Mouse (Mus musculus) T-helper 1 cell (primary cell): ENCODE data around the gene Gm49373.

Source experiments
- in situ Hi-C: fragments of 300-600 bp; cut with MboI, MseI; formaldehyde crosslinking; loops from one replicate; pipeline ENCODE4 v1.15.1; 2025; ENCODE audit warnings: high pct_unique_total_duplicates

The Gm49373 gene

DNA sequence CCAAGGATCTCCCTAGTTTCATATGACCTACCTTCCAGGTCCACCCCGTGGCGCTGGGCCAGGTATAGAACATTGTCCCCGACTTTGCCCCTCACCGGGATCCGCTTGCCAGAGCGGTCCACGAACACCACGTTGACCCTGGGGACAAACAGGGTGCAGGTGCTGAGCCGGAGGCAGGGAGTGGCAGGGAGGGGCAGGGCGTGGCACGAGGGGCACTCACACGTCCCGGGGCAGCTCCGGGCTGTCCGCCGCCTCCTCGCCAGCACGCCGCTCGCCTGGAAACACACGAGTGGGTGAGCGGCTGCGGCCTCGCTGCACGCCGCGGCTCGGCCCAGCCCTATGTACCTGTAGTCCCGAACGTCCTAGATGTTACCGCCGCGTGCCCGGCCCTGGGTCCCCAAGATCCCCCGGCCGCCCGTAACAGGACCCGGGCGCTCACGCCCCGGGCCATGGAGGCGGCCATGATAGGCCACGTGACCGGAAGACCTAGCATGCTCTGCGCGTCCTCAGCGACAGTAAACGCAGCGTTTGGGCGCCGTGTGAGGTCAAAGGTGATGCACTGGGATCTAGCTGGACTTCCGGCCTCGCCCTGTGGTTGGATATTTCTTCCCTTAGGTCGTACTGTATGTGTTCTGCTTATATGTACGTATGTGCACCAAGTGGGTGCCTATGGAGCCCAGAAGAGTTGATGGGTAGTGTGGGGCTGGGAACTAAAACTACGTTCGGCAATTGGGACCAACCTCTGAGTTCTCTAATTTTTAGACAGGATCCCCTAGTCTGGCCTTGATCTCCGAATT is at the start of gene Gm49373, which contains the start of gene Fdx1l:
Gene Gm49373, minus strand, starts transcription at position 53 of the 797 bp plus-strand sequence.
Gene Fdx1l, minus strand, starts transcription at position 571 of the 797 bp plus-strand sequence.
- in situ Hi-C loops = no loop called here

DNA sequence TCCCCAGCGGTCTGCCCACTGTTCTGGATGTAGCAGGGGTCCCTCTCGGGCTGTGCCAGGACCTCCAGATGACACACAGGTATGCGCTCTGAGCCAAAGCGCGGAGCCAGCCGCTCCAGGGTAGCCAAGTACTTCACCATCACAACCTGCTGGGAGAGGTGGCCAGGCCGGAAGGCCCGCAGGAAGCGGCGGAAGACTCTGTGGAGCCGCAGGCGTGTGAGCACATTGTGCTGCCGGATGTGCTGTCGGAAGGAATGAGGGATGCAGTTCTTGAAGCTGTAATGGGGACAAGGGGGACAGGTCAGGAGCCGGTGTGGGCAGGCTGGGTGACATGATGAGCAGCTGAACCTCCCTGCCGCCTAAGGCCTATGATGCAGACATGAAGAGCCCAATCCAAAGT is 48.6 kb upstream of the Gm49373 start:
- in situ Hi-C loops = no loop called here

DNA sequence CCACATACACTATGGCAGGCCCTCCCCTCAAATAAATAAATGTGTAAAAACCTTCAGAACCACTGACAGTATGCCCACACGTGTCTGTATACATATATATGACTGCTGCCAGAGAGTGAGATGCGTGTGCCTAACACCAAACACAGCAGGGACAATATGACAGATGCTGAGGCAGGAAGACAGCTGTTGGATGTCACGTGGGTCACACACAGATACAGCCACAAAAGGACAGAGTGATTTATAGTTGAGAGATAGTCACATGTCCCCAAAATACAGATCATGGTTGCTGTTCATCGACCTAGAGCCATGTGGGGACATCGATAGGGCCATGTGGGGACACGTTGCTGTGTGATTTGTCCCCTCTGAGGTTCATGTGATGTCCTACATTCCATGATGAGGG is 44.2 kb upstream of the Gm49373 start:
- in situ Hi-C loops = no loop called here

DNA sequence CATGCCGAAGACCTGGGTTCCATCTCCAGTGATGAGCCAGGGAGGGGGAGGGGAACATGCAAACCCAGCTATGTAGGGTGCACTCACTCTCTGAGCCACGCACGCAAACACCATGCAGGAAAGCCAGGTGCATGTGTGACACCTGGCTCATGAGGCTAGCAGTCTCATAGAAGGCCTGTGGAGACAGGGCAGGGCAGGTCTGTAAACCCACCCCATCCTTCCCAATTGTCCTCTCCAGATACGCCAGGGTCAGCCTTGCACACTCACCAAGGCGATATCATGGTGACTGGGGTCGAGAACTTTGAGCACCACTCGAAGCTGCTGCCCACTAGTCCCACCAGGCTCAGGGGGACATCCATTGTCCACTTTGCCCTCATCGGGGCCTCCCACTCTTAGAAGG is 42.2 kb upstream of the Gm49373 start:
- in situ Hi-C loops = no loop called here

DNA sequence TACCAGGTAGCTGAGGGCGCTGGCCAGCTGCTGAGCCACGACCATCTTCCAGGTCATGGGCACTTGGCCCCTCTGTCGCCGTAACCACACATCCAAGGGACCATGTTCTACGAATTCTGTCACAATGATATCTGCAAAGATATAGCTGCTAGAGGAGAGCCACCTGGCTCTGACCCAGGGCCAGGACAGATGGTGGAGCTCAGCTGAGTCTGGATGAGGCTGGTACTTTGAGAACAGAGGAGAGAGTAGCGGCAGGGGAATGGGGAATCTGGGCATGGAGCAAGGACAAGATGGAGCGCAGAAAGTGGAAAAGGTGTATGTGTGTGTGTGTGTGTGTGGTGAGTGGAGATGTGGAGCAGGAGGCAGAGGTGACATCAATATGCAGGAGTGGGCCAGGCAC is 41.3 kb upstream of the Gm49373 start:
- in situ Hi-C loops = no loop called here

DNA sequence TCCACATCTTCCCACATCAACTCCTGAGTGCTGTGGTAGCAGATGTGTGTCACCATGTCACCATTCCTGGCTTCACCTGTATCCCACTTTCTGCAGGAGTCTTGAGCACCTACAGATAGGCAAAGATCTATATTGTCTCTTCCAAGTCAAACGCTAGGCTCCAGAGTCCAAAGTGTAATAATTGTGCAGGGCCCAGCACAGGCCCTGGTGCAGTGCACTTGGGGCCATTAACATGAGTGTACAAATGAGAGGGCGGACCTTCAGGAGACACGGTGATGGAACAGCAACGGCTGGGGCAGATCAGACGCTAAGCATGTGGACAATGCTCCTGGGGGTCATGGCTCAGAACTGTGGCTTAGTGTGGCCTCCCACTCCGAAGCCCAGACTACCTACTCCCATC is 40.9 kb upstream of the Gm49373 start:
- in situ Hi-C loops = no loop called here

DNA sequence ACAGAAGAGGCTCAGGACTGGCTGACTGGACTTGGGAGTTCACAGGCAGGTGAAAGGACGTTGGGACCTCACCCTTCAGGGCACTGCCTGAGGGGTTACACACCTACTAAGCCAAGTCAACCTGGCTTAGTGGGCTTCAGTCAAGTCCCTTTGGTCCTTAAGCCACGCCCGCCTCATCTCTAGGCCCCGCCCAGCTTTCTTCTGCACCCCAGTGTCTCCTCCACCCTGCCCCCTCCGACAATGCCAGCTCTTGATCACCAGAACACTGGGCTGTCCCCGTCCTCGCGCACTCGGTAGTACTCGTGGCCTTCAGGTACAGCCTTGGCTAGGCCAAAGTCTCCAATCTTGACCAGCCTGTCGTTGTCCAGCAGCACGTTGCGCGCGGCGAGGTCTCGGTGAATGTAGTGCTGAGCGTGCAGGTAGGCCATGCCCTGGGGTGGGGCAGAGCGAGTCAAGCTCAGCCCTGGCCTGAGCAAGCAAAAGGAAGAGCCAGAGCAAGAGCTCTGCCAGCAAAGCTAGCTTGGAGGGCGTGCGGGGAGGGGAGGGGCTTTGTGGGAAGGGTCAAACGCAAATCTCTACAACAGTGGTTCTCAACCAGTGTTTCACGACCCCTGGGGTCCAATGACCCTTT is 34.8 kb upstream of the Gm49373 start:
- in situ Hi-C loops = no loop called here

DNA sequence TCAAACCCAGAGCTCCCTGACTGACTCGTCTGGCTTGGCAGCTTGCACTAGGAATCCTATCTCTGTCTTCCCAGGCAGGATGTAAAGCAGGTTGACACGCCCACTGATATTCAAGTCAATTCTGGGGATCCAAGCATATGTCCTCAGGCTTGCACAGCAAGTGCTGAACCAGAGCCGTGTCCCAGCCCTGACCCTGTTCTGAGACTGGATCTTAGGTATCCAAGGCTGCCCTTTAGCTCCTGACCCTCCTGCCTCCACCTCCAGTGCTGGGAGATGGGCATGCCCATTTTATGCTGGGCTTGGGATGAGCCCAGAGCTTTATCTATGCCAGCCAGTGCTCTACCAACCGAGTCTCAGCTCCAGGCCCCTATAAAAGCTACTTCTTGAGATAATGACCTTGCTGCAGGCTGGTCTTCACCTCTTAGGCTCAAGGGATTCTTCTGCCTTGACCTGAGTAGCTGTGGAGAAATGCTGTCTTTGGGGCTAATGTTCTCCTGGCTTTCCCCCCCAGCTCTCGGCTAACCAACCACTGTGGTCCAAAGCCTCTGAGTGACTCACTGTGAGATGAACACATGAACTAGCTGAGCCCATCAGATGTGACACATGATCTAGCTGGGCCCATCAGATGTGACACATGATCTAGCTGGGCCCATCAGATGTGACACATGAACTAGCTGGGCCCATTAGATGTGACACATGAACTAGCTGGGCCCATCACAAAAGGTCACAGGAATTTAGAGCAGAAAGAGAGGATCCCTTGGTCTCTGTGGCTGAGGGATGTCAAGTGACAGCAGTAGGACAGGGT is 33.1 kb upstream of the Gm49373 start:
- in situ Hi-C loops = no loop called here

DNA sequence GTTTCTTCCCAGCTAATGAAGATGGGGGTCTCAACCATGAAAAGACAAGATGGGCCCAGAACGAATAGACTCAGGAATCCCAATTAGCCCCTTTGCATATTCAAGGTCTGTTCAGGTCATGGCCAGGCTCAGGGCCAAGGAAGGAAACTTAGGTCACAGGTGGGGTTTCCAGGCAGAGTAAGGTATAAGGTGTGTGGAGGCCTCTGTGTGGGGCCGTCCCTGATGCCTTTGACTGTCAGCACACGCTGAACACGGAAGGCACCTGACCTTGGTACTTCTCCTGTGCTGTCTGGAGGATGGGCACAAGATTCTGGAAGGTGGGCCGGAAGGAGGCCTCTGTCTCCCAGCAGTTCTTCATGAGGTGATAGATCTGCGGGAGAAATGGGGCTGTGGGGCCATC is 31.9 kb upstream of the Gm49373 start:
- in situ Hi-C loops = no loop called here

DNA sequence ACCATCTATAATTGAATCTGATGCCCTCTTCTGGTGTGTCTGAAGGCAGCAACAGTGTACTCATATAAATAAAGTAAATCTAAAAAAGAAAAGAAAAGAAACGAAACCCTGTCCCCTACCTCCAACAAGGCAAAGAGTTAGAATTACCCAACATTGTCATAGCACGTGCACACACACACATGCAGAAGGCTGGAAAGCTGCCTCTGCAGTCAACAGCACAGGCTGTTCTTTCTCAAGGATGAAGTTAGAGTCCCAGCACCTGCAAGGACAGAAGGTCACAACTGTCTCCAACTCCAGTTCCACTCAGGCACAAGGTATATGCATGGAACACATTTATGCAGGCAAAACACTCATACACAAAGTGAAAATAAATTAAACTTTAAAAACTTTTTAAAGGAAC is 29.2 kb upstream of the Gm49373 start:
- in situ Hi-C loops = no loop called here

DNA sequence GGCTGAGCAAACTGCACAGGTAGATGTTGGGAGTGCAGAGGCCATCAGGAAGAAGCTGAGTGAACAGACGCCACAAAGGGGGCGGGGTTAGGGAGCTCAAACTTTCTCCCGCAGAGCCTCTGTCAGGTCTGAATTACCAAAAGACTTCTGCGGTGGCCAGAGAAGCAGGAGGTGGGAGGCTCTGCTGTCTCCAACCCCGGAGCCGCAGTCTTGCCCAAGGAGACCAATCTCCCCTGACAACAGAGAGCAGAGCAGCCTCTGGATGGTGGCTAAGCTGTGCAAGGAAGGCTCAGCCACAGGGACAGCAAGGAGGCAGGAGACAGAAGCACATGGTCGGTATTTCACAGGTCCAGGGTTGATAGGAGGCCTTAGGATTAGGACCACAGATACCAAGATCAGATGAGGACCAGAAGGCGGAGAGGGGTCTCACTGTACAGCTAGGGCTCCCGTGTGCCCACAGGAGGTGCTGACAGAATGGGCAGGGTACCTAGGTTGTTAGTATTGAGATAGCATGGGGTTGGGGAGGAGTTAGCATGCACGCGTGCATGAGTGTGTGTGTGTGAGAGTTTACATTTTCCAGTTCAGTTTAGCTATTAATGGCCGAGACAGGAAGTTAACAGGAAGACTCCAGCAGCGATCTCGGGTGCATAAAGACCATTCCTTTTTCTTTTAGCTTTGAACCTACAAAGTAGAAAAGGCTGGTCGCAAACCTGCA is 27.7 kb upstream of the Gm49373 start:
- in situ Hi-C loops = no loop called here

DNA sequence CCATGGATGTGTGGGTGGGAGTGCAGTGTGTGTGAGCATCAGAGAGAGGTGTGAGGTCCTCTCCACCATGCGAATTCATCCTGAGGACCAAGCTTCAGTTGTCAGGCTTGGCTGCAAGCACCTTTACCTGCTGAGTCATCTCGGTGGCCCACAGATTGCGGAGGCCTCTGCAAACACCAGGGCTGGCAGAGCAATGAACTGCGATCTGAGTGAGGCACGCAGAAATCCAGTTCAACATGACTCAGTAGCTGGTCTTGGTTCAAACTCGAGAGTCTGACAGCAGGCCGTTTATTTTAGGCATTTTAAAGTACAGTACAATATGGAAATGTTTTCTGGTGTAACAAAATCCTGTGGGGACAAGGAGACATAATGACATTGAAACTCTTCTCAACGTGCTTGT is 24.9 kb upstream of the Gm49373 start:
- in situ Hi-C loops = no loop called here

DNA sequence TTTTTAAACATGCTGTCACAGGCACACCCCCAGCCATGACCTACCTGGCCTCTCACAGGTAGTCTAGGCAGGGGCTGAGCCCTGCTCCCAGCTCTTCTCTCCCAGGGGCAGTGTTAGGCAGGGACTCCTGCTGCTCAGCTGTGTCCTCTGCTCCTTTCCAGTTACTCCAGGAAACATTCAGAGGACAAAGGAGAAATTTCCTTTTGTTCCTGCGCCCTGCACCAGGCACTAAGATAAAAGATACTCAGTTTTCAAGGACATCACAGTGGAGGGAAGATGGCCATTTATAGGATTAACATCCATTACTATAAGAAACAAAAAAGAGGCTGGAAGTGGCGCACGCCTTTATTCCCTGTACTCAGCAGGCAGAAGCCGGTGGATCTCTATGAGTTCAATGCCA is 23.1 kb upstream of the Gm49373 start:
- in situ Hi-C loops = no loop called here

DNA sequence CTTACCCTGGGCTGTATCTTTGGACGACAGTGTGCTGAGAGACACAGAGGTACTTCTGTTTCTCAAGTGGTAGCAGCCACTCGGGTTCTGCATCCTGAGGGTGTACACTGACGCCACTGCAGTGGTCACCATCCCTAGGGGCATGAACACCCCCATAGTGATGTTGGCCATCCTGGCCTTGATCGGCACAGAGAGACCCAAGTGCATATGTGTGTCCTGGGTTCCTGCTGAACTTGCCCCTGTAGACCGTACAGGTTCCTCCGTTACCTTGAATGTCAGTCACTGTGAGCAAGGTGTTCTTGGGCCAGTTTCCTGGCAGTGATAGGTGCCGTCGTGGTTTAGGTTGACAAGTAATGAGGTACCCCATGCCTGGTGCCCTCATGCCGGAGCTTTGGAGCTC is 20.5 kb upstream of the Gm49373 start:
- in situ Hi-C loops = no loop called here

DNA sequence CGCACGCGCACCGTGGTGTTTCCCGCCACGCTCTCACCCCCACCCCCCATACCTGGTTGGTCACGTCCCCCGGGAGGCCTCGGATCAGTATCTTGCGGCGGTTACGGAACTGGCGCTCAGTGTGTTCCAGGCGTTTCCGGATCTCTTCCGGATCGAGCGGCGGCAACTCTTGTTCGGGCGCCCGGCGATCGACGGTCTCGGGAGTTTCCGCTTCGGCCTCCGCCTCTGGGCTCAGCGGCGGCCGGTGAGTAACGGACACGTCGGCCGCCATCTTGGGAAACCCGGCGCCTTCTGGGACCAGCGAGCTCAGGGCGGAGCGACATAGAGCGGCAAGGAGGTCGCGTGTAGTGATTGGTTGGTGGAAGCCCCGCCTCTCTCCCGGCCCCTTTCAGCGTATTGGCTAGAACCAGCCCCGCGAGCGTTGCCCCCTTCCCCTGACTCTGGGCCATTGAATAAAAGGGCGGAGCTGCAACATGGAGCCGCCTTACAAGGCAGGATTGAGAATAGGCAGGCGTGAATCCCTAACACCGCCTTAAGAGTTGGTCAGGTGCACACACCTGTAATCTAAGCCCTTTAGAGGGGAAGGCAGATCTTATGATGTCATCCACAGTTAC is 18.9 kb upstream of the Gm49373 start, which contains the start of the genes Gm38431 and Raver1:
Gene Gm38431, minus strand, starts transcription at position 291 of the 614 bp plus-strand sequence.
Gene Raver1, minus strand, starts transcription at position 302 of the 614 bp plus-strand sequence.
- in situ Hi-C loops = no loop called here

DNA sequence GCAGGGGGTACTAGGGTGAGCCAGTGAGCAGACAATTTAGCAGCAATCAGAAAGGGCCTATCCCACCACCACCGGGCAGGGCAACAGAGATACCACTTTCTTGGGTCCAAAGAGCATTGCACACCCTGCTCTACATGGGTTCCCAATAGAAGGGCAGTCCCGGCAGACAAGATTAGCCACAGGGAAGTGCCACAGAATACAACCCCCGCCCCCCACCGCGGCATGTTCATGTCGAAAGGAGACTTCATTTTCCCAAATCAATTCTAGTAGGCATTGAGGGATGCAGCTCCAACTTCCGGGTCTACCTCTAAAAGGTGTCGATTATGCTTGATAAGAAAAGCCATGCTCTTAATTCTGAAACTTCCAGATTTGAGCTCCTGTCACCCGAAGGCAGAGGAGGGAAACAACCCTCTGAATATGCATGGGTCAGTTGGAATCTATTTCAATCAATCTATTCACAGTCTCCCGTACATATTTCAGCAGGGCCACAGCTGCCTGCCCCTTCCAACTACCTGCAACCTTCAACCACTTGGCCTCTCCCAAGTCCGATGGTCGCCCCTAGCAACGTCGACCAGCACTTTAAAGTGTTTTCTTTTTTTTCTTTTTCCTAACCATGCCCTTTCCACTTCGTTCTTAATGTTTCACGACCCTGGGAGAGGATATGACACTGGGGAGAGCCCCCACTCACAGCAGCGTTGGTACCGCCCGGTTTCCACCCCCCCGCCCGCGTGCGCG is 18.2 kb upstream of the Gm49373 start:
- in situ Hi-C loops = no loop called here

DNA sequence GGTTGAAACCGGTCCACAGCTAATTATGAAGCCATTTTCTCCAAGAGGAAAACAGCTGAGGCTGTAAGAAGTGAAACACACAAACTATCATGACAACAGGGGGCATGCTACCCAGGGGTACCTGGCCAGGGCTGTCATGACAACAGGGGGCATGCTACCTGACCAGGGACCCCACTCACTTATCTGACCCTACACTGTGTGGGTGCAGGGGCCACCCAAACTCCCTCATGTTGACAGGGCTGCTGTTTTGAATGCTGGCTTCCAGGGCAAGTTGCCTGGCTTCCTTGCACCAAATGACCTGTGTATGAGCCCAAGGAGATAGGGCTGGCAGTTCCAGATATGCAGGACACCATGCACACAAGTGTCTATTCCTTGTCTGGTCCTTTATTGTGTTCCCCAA is 17.6 kb upstream of the Gm49373 start:
- in situ Hi-C loops = no loop called here

DNA sequence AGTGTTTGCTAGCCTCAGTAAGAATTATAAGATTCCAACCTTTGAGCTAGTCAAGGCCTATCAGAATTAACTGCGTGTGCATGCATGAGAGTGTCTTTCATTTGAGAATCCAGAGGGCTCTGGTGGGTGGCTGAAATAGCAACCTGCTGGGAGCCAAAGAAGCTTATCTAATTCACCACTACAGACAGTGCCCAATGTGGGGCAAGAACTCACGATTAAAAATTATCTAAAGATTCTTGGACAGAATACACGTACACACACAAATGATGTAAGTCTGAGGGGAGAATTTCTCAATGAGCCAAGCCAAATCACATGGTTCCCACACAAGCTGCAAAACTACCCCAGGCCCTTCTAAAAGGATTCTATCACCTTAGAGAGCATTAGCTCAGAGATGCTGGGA is 10.4 kb upstream of the Gm49373 start:
- in situ Hi-C loops = no loop called here

DNA sequence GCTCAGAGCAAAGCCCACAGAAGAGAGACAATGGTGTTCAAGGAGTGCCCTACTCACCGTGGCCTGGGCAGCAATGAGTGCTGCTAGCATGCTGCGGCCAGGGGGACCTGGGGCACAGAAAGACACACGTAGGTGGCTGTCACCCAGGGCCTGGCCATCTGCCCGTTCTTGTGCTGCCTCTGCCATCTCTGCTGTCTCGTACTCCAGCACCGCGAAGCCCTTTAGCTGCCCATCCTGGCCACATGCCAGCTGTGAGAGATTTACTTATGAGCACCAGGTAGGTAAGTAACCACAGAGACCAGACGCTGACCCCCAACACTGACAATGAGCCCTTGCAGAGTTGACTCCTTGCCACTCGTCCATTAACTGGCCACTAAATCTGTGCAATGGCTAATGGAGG is 8.2 kb upstream of the Gm49373 start:
- in situ Hi-C loops = no loop called here

DNA sequence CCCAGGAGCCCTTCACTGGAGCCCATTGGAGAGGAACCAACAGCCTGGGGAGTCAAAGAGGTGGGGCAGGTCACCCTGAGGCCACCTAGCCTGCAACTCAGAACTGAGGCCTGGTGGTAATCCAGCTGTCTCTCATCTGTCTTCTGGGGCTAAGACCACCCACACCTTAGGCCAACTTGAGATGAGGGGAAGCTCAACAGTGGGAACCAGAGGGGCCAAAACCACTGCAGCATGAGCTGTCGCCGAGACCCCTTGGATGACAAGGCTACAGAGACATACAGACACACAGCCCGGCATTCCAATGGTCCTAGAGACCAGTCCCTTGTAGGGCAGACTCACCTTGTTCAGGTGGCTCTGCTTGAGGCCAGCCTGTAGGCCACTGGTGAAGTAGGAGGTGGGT is 2.7 kb upstream of the Gm49373 start:
- in situ Hi-C loops = no loop called here

DNA sequence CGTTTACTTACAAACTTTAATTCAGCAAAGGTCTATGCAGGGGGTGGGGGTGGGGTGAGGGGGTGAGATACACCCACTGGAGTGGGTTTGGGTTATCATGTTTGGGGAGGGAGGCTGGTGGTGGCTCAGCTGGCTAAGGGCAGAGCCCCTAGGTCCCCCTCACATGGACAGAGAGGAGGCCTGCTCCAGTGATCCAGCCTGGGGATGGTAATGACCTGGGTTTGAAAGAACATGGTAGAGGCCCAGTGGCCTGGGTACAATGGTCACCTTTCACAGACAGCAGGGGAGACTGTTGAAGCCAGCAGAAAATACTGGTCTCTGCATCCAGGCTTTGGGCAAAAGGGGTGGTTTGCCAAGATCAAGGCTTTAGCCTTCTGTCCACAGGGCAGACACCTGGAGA is 1.3 kb upstream of the Gm49373 start:
- in situ Hi-C loops = no loop called here
